Mouse (Mus musculus): ENCODE results near the gene 1700021F05Rik. TPM values are rescaled to one million over a fixed set of nuclear protein-coding genes. Genes with fewer than 3 reads are reported as not detected.

The 1700021F05Rik gene
- 10.1 and 11.2 TPM in 2 replicates for polyA plus RNA-seq (2012)

- no peak for TF ChIP-seq GATA1 (IDR thresholded peaks at IDR 0.05; ENCODE audit: low read length)
Measured at GRCm38 (mm10) chr10:43540442-43541152, at the start of gene 1700021F05Rik. TSS of gene 1700021F05Rik (minus strand) at chr10:43540994.

DNA sequence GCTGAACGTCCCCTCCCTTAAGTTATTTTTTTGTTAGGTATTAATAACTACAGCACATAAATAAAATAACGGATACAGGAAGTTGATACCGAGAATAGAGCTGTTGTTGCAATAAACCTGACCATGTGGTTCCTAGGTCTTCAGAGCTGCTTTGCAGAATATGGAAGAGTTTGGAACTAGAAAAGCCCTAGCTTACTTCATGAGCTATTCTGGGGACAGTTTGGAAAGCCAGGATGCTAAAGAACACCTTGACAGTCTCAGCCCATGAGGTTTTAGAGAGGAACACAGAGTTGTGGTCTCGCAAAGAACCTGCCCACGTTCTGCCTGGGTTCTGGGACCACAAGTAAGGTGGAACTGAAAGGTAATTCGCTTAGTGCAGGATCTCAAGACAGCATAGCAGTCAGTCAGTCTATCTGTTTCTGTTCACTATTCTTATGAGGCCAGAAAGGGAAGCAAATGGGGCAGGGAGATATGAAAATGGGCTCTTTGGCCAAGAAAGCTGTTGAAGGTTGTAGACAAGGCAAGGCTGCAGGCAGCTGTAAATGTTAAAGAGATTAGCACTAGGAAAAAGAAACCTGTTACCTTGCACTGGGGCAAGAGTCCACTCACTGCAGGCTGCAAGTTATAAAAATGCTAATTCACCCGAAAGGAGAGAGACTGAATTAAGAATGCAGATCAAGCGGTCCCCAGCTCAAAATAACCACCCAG lies 47.8 kb upstream of the 1700021F05Rik start:
- TF ChIP-seq GATA1 (IDR thresholded peaks at IDR 0.05; ENCODE audit: low read length): no peak

DNA sequence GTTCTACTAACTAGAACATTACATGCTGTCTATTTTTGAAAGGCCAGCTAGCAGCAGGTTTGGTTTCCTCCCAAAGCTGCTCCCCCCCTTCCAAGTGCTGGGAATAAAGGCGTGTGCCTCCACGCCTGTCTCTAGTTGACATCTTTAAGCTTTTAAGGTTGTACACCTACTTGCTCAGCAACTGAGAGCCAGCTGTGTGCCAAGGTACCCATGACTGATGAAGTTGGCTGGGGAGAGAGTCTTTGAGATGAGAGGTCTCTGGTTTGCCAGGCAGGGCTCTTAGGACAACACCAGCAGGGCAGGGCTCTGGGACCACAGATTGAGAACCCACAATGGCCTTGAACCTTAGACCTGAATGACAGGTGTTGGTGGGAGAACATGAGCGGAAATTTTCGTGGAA lies 43.7 kb upstream of the 1700021F05Rik start:
- TF ChIP-seq GATA1 (IDR thresholded peaks at IDR 0.05; ENCODE audit: low read length): no peak

DNA sequence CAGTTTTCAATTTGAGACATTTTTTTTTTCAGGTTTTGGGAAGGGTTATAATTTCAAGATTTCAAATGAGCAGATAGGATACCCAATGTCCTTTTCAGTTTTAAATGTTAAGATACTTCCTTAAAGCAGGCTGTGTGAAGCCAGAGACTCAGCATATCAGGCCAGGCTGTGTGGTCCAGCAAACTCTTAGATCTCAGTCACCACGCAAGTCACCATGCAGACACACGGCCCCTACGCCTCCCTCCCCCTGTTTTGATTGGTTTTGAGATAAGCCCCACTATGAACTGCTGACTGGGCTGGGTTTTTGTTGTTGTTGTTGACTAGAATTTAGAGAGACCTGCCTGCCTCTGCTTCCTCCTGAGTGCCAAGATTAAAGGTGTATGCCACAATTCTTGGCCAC lies 40.5 kb upstream of the 1700021F05Rik start:
- TF ChIP-seq GATA1 (IDR thresholded peaks at IDR 0.05; ENCODE audit: low read length): no peak

DNA sequence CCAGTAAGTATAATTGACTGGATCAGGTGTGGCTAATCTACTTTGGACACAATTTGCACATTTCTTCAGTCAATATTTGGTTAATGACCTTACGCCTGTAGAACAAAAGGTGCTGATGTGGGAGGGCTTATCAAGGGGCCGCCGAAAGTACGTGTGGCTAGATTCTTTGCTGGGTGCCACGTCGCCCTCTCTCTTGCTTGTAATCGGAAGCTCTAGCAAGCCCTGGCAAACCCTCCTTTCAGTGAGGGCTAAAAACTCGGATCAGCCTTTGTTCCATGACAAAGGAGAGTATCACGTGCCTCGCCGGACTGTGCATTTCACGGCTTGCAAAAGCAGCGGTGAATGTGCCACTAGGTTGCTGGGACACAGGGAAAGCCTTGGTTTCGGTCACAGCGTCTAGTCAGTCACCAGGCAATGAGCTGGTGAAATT lies 39.9 kb upstream of the 1700021F05Rik start:
- TF ChIP-seq GATA1 (IDR thresholded peaks at IDR 0.05; ENCODE audit: low read length): no peak

- no peak for TF ChIP-seq GATA1 (IDR thresholded peaks at IDR 0.05; ENCODE audit: low read length)
Measured at GRCm38 (mm10) chr10:43579381-43580261, 38.8 kb upstream of the 1700021F05Rik start.

DNA sequence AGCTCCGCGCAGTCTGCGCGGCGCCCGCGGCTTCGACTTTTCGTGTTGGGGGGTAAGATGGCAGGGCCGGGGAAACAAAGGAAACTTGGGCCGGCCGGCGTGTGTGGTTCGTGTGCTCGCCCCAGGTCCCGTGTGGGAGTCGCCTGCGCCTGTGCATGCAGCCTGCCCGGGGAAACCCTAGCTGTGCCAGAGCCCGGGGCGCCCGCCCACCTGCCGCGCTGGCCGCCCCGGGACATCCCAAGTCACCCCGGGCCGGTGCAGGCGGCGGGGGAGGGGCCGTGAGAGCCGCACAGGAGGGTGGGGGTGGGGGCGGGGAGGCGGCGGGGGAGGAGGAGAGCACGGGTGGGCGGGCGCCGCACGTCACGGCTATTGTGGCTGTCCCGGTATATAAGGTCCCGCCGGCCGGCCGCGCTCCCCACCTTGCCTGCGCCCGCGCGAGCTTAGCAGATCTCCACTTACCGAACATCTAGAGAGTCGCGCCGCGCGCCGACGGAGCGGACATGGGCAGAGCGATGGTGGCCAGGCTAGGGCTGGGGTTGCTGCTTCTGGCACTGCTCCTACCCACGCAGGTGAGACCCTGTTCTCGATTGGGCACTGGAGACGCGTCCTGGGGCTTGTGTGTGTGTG lies 38.1 kb upstream of the 1700021F05Rik start:
- no peak for TF ChIP-seq GATA1 (IDR thresholded peaks at IDR 0.05; ENCODE audit: low read length)

DNA sequence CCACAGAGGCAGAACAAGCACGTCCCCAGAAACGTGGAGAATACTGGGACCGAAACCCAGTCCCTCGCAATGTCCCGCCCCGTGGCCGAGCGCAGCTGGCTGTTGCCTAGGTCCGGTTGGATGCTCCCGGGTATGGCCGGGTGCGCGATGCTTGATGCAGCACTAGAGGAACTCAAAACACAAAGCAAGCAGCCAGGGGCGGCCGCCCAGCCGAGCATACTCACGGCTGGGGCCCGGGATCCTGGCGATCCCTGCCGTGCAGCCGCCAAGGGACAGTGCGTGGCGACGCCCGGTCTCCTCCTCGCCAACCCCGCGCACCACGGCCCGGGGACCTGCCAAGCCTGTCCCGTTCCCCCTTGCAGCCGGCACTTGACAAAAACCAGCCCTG lies 37.6 kb upstream of the 1700021F05Rik start:
- no peak for TF ChIP-seq GATA1 (IDR thresholded peaks at IDR 0.05; ENCODE audit: low read length)

DNA sequence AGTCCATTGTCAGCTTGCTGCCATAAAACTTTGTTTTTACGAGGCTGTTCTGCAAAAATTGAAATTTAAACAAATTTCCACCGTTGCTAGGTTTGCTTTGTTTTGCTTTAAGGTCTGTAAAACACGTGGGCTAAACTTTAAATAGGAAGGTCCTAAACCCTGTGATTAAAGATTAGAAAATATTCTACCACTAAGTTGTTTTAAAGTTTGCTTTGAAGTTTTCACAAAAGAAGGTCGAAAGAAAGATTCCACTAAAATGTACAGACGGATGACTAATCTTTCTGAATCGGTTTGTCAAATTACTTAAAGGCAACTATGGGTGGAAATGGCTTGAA lies 37.2 kb upstream of the 1700021F05Rik start, which contains the start of gene Cd24a:
Gene Cd24a (plus strand): TSS at position 288 of the 335 bp plus-strand sequence.
- TF ChIP-seq GATA1 (IDR thresholded peaks at IDR 0.05; ENCODE audit: low read length): no peak

- TF ChIP-seq GATA1 (IDR thresholded peaks at IDR 0.05; ENCODE audit: low read length): no peak
Measured at GRCm38 (mm10) chr10:43577299-43577996, 36.7 kb upstream of the 1700021F05Rik start.

GRCm38 (mm10) chr10:43574956-43575355 lies 34.2 kb upstream of the 1700021F05Rik start:
- TF ChIP-seq GATA1 (IDR thresholded peaks at IDR 0.05; ENCODE audit: low read length): no peak

GRCm38 (mm10) chr10:43574352-43574751 lies 33.6 kb upstream of the 1700021F05Rik start:
- TF ChIP-seq GATA1 (IDR thresholded peaks at IDR 0.05; ENCODE audit: low read length): no peak

GRCm38 (mm10) chr10:43561311-43561710 lies 20.5 kb upstream of the 1700021F05Rik start:
- TF ChIP-seq GATA1 (IDR thresholded peaks at IDR 0.05; ENCODE audit: low read length): no peak

DNA sequence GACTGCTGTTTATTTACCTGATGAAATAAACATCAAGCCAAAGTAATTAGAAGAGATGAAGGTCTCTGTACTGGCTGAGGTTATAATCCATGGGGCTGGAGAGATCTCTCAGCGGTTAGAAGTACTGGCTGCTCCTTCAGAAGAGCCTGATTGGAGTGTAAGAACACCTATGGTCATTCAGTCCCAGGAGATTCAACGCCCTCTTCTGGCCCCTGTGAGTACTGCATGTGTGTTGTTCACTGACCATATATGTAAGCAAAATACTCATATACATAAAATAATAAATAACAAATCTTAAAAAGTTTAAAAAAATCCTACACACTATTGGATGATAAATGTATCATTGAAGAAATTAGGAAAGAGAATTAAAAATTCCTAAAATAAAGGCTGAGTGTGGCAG lies 20.0 kb upstream of the 1700021F05Rik start:
- TF ChIP-seq GATA1 (IDR thresholded peaks at IDR 0.05; ENCODE audit: low read length): no peak

DNA sequence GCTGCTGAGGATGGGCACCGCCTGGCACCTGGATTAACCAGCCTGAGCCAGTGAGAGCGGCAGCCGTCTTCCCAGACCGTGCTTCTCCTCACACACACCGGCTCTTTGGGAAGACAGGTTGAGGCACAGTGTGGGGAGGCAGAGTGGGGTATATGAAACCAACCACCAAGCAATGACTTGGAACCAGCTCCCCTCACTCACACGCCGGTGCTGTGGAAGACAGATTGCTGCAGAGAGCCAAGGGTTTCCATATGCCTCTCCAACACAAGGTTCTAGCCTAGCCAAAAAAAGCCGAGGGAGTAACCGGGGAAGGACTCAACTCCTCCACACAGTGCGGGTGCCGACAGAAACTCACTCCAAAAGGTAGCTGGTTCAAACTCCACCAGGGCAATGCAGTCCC lies 18.5 kb upstream of the 1700021F05Rik start:
- TF ChIP-seq GATA1 (IDR thresholded peaks at IDR 0.05; ENCODE audit: low read length): no peak

Measured in G1E-ER4 (cell line).